Mouse (Mus musculus) right cerebral cortex, adult 2 months (tissue): ENCODE data around the gene 4930519P11Rik.

ENCODE experiments used
- DNase-seq, 2 experiments: peaks; one replicate each; pipeline ENCODE4 v3.0.0; 2021 to 2022; ENCODE audit warnings: low spot score in 2 of 2

4930519P11Rik gene

DNA sequence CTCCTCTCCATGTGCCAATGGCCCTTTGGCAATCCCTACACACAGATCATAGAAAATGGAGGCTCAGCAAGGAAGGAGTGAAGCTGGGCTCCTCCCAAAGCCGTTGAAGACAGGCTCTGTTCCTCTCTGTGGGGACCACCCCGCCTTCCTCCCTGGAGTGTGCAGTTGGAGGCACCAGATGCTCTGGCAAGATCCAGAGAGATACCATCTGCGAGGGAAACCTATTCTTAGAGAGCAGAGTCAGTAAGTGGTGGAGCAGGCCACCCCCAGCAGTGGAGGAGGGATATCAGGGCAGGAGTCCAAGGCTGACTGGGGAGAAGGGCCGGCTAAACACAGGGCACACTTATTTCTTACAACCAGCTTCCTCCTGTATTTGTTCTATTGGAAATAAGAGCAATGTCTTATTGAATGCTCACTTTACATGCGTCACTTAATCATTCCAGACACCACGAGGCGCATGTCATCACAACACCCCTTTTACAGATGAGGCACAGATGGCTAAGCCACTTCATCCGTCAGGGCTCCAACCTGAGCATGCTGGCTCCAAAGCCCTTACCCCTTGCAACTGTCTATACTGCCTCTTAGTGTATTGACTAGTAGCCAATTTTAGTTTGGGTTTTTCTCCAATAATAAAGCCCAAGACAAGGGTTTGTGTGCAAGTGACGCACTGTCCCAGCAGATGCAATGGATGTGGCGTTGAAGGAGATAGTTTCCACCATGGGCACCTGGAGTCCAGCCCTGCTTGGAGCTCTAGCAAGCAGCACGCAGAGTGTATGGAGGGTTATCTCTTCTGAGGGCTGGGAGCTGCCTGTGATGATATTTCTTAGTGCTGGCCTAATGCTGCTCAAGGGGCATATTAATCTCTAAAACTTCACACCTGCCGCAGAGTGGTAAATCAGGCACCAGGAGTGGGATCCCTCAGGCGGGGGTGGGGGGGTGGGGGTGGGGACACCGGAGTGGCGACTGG, 29.0 kb downstream of the 4930519P11Rik start:
- DNase-seq = peak; percentile 92 to 94

- DNase-seq = no peak
These were observed 31.8 kb downstream of the 4930519P11Rik start for GRCm38 (mm10) chr2:154581421-154581820.

GRCm38 (mm10) chr2:154580586-154580985, 32.7 kb downstream of the 4930519P11Rik start:
- DNase-seq = no peak

GRCm38 (mm10) chr2:154577744-154578067, 35.5 kb downstream of the 4930519P11Rik start:
- no peak for DNase-seq

- DNase-seq = no peak
These were observed 36.1 kb downstream of the 4930519P11Rik start for GRCm38 (mm10) chr2:154576876-154577743.

GRCm38 (mm10) chr2:154574271-154574670, 39.0 kb downstream of the 4930519P11Rik start:
- no peak for DNase-seq

DNA sequence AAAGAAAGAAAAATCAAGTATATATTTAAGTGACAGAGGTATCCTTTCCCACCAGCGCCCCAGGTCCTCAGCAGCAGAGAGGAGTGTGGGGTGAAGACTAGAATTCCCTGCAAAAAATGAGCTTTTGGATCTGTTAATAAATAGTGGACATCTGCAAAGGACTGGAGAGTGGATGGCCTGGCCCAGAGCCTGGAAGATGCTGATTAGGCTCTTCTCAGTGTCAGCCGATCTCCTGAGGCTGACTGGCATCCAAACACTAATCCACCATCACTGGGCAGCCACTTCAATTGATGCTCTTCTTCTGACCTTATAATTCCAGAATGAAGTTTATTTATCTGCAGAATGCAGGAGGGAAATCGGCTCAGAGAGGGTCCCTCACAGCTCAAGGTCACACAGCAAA, 40.2 kb downstream of the 4930519P11Rik start:
- DNase-seq = no peak

DNA sequence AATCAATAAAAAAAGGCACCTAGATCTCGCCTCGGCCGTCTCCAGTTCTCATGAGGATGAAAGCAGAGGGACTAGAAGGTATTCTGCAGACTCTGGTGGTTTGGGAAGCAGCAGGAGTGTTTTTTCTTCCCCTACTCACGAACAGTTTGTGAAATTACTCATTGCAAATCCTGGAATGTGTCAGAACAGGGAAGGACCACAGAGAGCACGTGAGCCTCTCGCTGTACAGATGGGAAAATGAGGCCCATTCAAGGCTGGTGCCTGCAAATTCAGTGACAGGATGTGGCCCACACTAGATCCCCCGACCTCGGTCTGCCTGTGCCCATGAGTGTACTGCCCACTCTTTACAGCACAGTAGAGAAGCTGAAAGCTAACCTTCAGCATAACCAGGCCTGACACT, 41.3 kb downstream of the 4930519P11Rik start:
- no peak for DNase-seq

DNA sequence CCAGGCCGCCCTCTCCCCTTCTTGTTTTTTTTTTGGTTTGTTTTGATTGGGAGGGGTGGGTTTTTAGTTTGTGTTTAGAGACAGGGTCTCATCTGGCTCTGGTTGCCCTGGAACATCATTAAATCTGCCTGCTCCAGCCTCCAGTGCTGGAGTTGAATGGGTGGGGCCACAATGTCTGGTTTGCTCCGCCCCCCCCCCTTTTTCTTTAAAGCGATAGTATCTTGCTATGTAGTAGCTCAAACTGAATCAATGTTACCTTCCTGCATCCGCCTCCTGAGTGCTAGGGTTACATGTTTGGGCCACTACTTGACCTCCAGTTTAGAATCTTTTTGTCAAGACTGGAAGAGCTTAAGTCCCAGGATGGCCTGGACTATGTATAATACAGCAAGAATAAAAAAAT, 42.0 kb downstream of the 4930519P11Rik start:
- DNase-seq = no peak

DNA sequence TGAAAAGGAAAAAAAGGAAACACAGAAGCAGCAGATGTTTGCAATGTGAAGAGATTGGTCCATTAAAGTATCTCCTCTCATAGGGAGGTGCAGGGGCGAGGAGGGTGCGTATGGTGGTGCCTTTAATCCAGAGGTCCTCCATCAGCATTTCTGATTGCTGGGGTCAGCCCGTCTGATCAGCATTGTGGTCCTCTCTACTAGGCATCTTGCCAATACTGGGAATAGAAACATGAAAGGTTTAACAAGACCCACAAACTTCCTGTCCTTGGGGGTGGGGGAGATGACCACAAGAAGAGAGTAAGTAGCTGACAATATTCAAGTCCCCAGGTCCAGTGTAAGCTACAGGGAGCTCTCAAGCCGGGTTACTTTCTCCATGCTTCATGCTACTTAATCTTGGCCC, 42.6 kb downstream of the 4930519P11Rik start:
- no peak for DNase-seq

DNA sequence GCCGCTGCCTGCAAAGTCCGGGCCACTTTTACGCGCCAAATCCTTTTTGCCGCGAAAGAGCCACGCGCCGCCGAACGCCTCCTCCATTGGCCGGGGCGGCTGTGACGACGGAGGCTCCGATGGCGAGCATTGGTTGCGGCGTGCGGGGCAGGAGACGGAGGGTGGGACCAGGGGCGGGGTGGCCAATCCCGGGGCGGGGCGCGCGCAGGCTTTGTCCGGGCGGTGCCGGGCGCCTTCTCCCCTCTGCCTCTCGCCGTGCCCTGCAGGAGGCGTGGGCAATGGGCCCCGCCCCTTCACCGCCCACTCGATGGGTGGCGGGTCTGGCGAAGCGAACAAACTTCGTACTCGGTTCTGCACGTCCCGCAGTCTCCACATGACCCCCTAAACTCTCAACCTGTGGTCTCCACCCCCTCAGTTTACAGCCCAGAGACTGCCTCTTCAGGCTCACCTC, 43.4 kb downstream of the 4930519P11Rik start, which contains the start of gene E2f1:
Gene E2f1, minus strand, starts transcription at position 57 of the 451 bp plus-strand sequence.
- peak; percentile 91 to 93 for DNase-seq

- DNase-seq = peak in 1 of 2 experiments; percentile 39
These were observed 44.0 kb downstream of the 4930519P11Rik start for GRCm38 (mm10) chr2:154569071-154569748.

DNA sequence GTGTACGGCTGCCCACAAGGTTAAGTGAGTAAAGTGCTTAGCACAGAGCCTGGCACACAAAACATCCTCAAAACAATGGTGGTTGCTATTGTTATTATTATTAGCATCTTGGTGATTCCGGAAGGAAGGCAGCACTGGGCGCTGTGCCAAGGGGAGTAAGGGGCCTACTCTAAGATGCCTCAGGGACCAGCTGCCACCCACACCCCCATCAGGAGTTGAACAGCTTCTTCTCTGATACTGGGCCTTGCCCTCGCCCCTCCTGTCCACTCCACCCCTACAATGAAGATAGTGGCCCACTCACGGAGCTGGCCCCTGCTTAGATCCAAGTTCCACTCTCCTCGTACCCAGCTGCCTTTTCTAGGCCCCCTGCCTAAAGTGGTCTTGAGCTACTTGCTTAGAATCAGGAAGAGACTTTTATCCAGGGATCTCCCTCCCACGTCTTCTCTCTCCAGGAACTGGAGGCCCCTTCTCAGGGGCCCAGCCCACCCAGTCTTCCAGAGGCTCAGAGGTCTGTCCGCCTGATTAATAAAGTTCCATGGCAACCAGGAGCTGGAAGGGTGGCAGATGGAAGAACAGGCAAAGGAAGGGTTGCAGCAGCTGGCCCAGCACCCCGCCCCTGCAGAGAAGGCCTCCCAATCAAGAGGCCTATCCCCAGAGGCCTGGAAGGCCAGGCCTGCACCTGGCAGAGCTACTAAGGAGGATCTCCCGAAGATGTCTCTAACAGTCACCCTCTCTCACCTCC, 44.7 kb downstream of the 4930519P11Rik start:
- no peak for DNase-seq

- DNase-seq = no peak
These were observed 45.5 kb downstream of the 4930519P11Rik start for GRCm38 (mm10) chr2:154567766-154568165.

DNA sequence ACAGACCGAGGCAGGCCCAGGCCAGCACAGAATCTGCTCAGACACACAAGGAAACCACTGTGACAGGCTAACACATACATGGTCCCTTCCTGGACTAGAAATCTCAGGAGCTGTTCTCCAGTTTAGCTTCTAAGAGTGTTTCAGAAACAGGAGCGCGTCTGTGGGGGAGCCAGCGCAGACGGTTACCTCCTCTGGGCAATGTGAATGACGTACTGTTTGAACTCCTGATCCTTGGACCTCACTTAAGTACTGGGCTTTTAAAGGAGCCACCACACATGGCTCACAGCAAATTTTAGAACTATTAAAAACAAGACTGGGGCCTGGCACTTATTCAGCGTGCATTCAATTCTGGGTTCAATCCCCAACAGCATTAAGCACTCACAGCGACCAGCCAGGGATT, 46.6 kb downstream of the 4930519P11Rik start:
- no peak for DNase-seq

- peak in 1 of 2 experiments; percentile 53 for DNase-seq
These were observed 47.7 kb downstream of the 4930519P11Rik start for GRCm38 (mm10) chr2:154565562-154565961.

DNA sequence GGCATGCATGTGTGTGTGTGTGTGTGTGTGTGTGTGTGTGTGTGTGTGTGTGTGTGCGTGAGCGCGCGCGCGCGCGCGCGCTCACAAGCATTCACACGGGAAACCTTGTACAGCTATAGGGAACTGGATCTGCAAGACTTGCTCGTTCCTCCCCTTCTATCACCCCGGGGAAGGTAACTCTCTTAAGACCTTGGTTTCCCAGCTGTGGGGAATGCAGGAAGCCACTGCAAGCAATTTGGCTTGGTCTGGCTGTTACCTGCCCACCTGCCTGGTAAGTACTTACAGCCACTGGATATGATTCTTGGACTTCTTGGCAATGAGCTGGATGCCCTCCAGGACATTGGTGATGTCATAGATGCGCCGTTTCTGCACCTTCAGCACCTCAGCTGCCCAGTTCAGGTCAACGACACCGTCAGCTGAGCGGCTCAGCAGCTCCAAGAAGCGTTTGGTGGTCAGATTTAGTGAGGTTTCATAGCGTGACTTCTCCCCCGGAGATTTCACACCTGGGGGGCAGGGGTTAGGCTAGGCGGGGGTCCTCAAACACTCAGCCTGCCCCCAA, 49.5 kb downstream of the 4930519P11Rik start:
- DNase-seq = no peak
